Mouse (Mus musculus): ENCODE data around the gene Higd2a. TPM values are rescaled to one million over a fixed set of nuclear protein-coding genes. Genes with fewer than 3 reads are reported as not detected.

The Higd2a gene
- polyA plus RNA-seq, 1 experiment = 40.1 TPM

GRCm38 (mm10) chr13:54589414-54589995 is 502 bp upstream of the Higd2a start:
- Histone ChIP-seq H3K4me3 (replicated peaks; ENCODE audit: control insufficient read depth, low read depth, low read length) (peak overlapping the region; percentile 90), H3K27ac (ENCODE audit: control insufficient read depth, insufficient read depth, low read depth, low read length, poor library complexity) (peak overlapping the region; percentile 21; the same call in 1 of the 2 replicates), H3K4me1 (ENCODE audit: control insufficient read depth, insufficient read depth, low read length) (no peaks in the 10 kb centered on the region; the same call in 1 of the 2 replicates)
- TF ChIP-seq POLR2A (IDR thresholded peaks at IDR 0.05; ENCODE audit: borderline replicate concordance, control insufficient read depth, low read depth, low read length) (no peak), CTCF (IDR thresholded peaks at IDR 0.05; ENCODE audit: control insufficient read depth, insufficient read depth, low read length) (no peak)
- WGBS = under 1% methylated on average over 24 of the region's 24 CpGs

DNA sequence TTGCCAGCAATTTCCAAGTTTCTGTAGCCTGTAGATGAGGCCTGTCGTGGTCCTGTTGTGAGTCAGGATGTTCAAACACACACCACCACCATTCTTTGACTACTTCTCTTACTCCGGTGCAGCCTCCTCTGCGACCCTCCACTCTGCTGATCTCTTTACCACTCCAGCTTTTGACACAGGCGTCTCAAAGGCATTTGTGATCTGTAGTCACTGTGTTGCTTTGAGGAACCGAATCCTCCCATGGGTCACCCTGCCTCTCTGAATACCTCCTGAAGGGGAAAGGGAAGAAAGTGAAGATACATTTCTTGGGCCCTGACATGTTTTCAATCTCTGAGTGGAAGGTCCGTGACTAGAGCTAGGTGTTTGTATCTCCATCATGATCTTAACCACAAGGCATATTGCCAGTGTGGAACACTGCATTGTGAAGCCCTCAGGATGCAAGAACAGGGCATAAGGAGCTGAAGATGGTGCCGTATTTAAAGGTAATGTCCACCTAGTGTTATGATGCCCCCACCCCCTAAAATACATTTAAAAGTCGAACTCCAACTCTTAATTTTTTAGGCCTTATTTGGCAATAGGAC is 1.9 kb downstream of the Higd2a start:
- TF ChIP-seq POLR2A (IDR thresholded peaks at IDR 0.05; ENCODE audit: borderline replicate concordance, control insufficient read depth, low read depth, low read length) (no peak), CTCF (IDR thresholded peaks at IDR 0.05; ENCODE audit: control insufficient read depth, insufficient read depth, low read length) (no peak)
- H3K27ac ChIP-seq (ENCODE audit: control insufficient read depth, insufficient read depth, low read depth, low read length, poor library complexity) = no peak overlapping the region
- no peak overlapping the region for H3K4me3 ChIP-seq (replicated peaks; ENCODE audit: control insufficient read depth, low read depth, low read length)
- H3K4me1 ChIP-seq (ENCODE audit: control insufficient read depth, insufficient read depth, low read length) = no peaks in the 10 kb centered on the region; the same call in none of the 2 replicates
- 79% methylated on average over 8 of the region's 8 CpGs for WGBS

- 81% methylated on average over 11 of the region's 11 CpGs for WGBS
- no peaks in the 10 kb centered on the region; the same call in none of the 2 replicates for H3K4me1 ChIP-seq (ENCODE audit: control insufficient read depth, insufficient read depth, low read length)
- no peak overlapping the region for H3K4me3 ChIP-seq (replicated peaks; ENCODE audit: control insufficient read depth, low read depth, low read length)
- TF ChIP-seq CTCF (IDR thresholded peaks at IDR 0.05; ENCODE audit: control insufficient read depth, insufficient read depth, low read length) (no peak), POLR2A (IDR thresholded peaks at IDR 0.05; ENCODE audit: borderline replicate concordance, control insufficient read depth, low read depth, low read length) (no peak)
- no peak overlapping the region for H3K27ac ChIP-seq (ENCODE audit: control insufficient read depth, insufficient read depth, low read depth, low read length, poor library complexity)
Measured at GRCm38 (mm10) chr13:54593617-54594016, 3.6 kb downstream of the Higd2a start.

- 78% methylated on average over 8 of the region's 8 CpGs for WGBS
- no peak for TF ChIP-seq POLR2A (IDR thresholded peaks at IDR 0.05; ENCODE audit: borderline replicate concordance, control insufficient read depth, low read depth, low read length)
- TF ChIP-seq CTCF (IDR thresholded peaks at IDR 0.05; ENCODE audit: control insufficient read depth, insufficient read depth, low read length) = no peak
Measured at GRCm38 (mm10) chr13:54596107-54596690, 6.2 kb downstream of the Higd2a start.

DNA sequence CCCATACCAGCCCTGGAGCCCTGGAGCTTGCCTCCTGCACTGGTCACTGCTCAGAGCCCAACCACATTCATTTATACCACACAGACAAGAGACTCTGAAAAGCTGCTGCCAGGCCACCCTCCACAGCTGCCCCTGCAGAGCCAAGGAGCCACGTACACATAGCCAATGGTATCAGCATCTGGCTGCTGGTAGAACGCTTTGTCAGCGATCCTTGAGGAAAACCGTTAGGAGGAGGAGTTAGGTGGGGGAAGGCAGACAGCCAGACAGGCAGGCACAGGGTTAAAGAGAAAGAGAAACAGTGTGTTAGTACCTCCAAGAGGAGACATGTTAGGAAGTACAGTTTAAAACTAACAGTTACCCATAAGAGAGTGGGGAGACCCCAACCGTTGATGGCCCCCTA is 6.9 kb downstream of the Higd2a start:
- H3K4me3 ChIP-seq (replicated peaks; ENCODE audit: control insufficient read depth, low read depth, low read length) = no peak overlapping the region
- WGBS = 87% methylated on average over 5 of the region's 5 CpGs
- no peak overlapping the region for H3K27ac ChIP-seq (ENCODE audit: control insufficient read depth, insufficient read depth, low read depth, low read length, poor library complexity)
- H3K4me1 ChIP-seq (ENCODE audit: control insufficient read depth, insufficient read depth, low read length) = no peaks in the 10 kb centered on the region; the same call in 1 of the 2 replicates
- no peak for TF ChIP-seq CTCF (IDR thresholded peaks at IDR 0.05; ENCODE audit: control insufficient read depth, insufficient read depth, low read length)
- no peak for TF ChIP-seq POLR2A (IDR thresholded peaks at IDR 0.05; ENCODE audit: borderline replicate concordance, control insufficient read depth, low read depth, low read length)

More at GRCm38 (mm10) chr13:54596107-54596690, 6.2 kb downstream of the Higd2a start:
- Histone ChIP-seq H3K4me1 (ENCODE audit: control insufficient read depth, insufficient read depth, low read length) (no peaks in the 10 kb centered on the region; the same call in 1 of the 2 replicates), H3K4me3 (replicated peaks; ENCODE audit: control insufficient read depth, low read depth, low read length) (no peak overlapping the region), H3K27ac (ENCODE audit: control insufficient read depth, insufficient read depth, low read depth, low read length, poor library complexity) (no peak overlapping the region)

DNA sequence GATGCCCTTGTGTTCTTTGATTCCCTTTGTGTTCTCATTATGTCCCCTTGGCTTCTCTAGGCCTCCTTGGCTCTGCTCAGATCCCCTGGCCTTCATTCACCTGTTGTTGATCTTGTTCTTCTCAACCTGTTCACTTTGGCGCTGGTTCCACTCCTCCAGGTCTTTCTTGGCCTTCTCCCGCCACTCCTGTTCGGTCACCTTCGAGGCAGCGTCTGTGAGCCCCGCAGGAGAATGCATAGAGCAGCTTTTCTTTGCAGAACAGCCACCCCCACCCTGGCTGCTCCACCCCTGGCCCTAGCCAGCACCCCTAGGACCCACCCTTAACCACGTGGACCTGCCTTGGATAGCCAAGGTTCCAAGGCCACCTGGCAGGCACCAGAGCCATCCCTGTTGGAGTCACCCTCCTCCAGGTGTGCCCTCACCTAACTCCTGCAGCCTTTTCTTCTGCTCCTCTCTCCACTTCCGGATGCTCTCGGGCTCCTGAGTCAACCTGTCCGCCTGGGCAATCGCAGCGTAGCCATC is 8.7 kb downstream of the Higd2a start:
- H3K27ac ChIP-seq (ENCODE audit: control insufficient read depth, insufficient read depth, low read depth, low read length, poor library complexity) = no peak overlapping the region
- TF ChIP-seq CTCF (IDR thresholded peaks at IDR 0.05; ENCODE audit: control insufficient read depth, insufficient read depth, low read length) (no peak), POLR2A (IDR thresholded peaks at IDR 0.05; ENCODE audit: borderline replicate concordance, control insufficient read depth, low read depth, low read length) (no peak)
- no peak overlapping the region for H3K4me3 ChIP-seq (replicated peaks; ENCODE audit: control insufficient read depth, low read depth, low read length)
- H3K4me1 ChIP-seq (ENCODE audit: control insufficient read depth, insufficient read depth, low read length) = no peaks in the 10 kb centered on the region; the same call in 1 of the 2 replicates
- WGBS = 85% methylated on average over 12 of the region's 12 CpGs

GRCm38 (mm10) chr13:54602639-54603111 is 12.7 kb downstream of the Higd2a start:
- 85% methylated on average over 3 of the region's 3 CpGs for WGBS
- no peak overlapping the region for H3K27ac ChIP-seq (ENCODE audit: control insufficient read depth, insufficient read depth, low read depth, low read length, poor library complexity)
- TF ChIP-seq POLR2A (IDR thresholded peaks at IDR 0.05; ENCODE audit: borderline replicate concordance, control insufficient read depth, low read depth, low read length) (no peak), CTCF (IDR thresholded peaks at IDR 0.05; ENCODE audit: control insufficient read depth, insufficient read depth, low read length) (no peak)
- no peak overlapping the region for H3K4me3 ChIP-seq (replicated peaks; ENCODE audit: control insufficient read depth, low read depth, low read length)
- no peaks in the 10 kb centered on the region for H3K4me1 ChIP-seq (ENCODE audit: control insufficient read depth, insufficient read depth, low read length)

GRCm38 (mm10) chr13:54603501-54603900 is 13.5 kb downstream of the Higd2a start:
- Histone ChIP-seq H3K27ac (ENCODE audit: control insufficient read depth, insufficient read depth, low read depth, low read length, poor library complexity) (no peak overlapping the region), H3K4me3 (replicated peaks; ENCODE audit: control insufficient read depth, low read depth, low read length) (no peak overlapping the region), H3K4me1 (ENCODE audit: control insufficient read depth, insufficient read depth, low read length) (no peaks in the 10 kb centered on the region)
- TF ChIP-seq CTCF (IDR thresholded peaks at IDR 0.05; ENCODE audit: control insufficient read depth, insufficient read depth, low read length) (no peak), POLR2A (IDR thresholded peaks at IDR 0.05; ENCODE audit: borderline replicate concordance, control insufficient read depth, low read depth, low read length) (no peak)
